Mouse (Mus musculus) kidney, postnatal 0 days (tissue): ENCODE data around the gene Klhl12. TPM values are rescaled to one million over a fixed set of nuclear protein-coding genes. Genes with fewer than 3 reads are reported as not detected.
"Not testable (repeated sequence)": the region's sequence is repeated elsewhere in the genome, so short reads cannot be mapped to it uniquely, and the experiment has no call there.

Experiments used
- ATAC-seq: fragments of 200-750 bp; cut with Nextera tagmentation; replicated peaks from 2 replicates; pipeline ENCODE4 v1.8.0; 2017; ENCODE audit warnings: low read depth, moderate number of reproducible peaks, moderate TSS enrichment, moderate library complexity; ENCODE audit not compliant: low FRiP score
- DNase-seq: peaks from one replicate; pipeline ENCODE4 v3.0.0-alpha.2; 2016; ENCODE audit warnings: low spot score
- H3K27ac ChIP-seq: fragments of 300-500 bp; sonication (generic); 2 replicates; pipeline ENCODE4 v1.5.1; 2014; ENCODE audit warnings: mild to moderate bottlenecking
- H3K27me3 ChIP-seq: fragments of 300-500 bp; sonication (generic); 2 replicates; pipeline ENCODE4 v1.6.1; 2014; ENCODE audit warnings: low read length, mixed read lengths; ENCODE audit not compliant: insufficient read depth
- H3K36me3 ChIP-seq: fragments of 300-500 bp; sonication (generic); 2 replicates; pipeline ENCODE4 v1.6.1; 2014; ENCODE audit warnings: low read length, mixed read lengths; ENCODE audit not compliant: insufficient read depth
- H3K4me1 ChIP-seq: fragments of 300-500 bp; sonication (generic); replicated peaks from 2 replicates; pipeline ENCODE4 v1.6.1; 2014; ENCODE audit warnings: antibody characterized with exemption, low read length, mixed read lengths; ENCODE audit not compliant: insufficient read depth
- H3K4me2 ChIP-seq: fragments of 300-500 bp; sonication (generic); 2 replicates; pipeline ENCODE4 v1.6.1; 2014; ENCODE audit warnings: mild to moderate bottlenecking, low read length, moderate library complexity, mixed read lengths
- H3K4me3 ChIP-seq: fragments of 300-500 bp; sonication (generic); replicated peaks from 2 replicates; pipeline ENCODE4 v1.5.1; 2014; ENCODE audit warnings: low read depth, low read length
- H3K9ac ChIP-seq: fragments of 300-500 bp; sonication (generic); 2 replicates; pipeline ENCODE4 v1.6.1; 2014; ENCODE audit warnings: low read depth, low read length
- H3K9me3 ChIP-seq: fragments of 300-500 bp; sonication (generic); replicated peaks from 2 replicates; pipeline ENCODE4 v1.6.1; 2016; ENCODE audit warnings: low read length, inconsistent platforms, mixed read lengths
- CTCF ChIP-seq: IDR thresholded peaks from 2 replicates; pipeline ENCODE4 v1.5.1; 2016; ENCODE audit warnings: antibody characterized with exemption, low read depth, mild to moderate bottlenecking, moderate library complexity
- WGBS: fragments of 180-500 bp; shearing (Covaris S2); extraction: QIAGEN DNeasy Blood & Tissue Kit; methylation state at CpG from one replicate; pipeline ENCODE4 v1.1.7; 2014; 5-methylcytosine and 5-hydroxymethylcytosine counted together
- polyA plus RNA-seq: library from polyadenylated mRNA; unstranded; fragments of >200 nt; fragmentation: Nextera tagmentation; extraction: Ambion mirVana; gene quantifications from 2 replicates; pipeline ENCODE4 v1.2.1, GENCODE M21; 2015

The Klhl12 gene
- polyA plus RNA-seq, 1 experiment from 2014 or later = 17.8 TPM

- 17% methylated on average over 4 of the region's 4 CpGs for WGBS
- no peak overlapping the region for H3K4me2 ChIP-seq
- peaks cover 17% of the 10 kb centered on the region for H3K4me1 ChIP-seq
- H3K27me3 ChIP-seq = no peaks in the 10 kb centered on the region
- no peaks in the 10 kb centered on the region for H3K36me3 ChIP-seq
- no peaks in the 10 kb centered on the region for H3K9me3 ChIP-seq
- H3K9ac ChIP-seq = no peak overlapping the region
- no peak overlapping the region for H3K4me3 ChIP-seq
- DNase-seq (peak; percentile 92), ATAC-seq (peak; percentile 33; the same call in 1 of the 2 replicates)
- no peak for TF ChIP-seq CTCF
- H3K27ac ChIP-seq = peak overlapping the region; percentile 72
Observed at GRCm38 (mm10) chr1:134516491-134517198, 61.3 kb downstream of the Klhl12 start.

DNA sequence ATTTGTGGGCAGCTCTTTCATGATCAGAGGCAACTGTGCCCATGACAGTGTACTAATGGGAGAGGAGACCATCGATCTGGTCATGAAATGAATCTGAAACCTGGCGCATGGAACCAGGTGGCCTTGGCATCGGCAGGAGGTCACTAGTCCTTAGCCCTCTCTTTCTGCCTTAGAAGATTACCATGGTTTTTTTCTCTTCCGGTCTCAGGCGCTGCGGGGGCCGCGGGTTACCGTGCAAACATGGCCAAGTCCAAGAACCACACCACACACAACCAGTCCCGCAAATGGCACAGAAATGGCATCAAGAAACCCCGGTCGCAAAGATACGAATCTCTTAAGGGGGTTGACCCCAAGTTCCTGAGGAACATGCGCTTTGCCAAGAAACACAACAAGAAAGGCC, 62.5 kb downstream of the Klhl12 start:
- H3K27ac ChIP-seq = not testable (repeated sequence)

GRCm38 (mm10) chr1:134518677-134519076, 63.3 kb downstream of the Klhl12 start:
- Histone ChIP-seq H3K4me1 (peaks cover 9% of the 10 kb centered on the region; the same call in 1 of the 2 replicates), H3K27ac (no peak overlapping the region), H3K9ac (no peak overlapping the region), H3K4me2 (no peak overlapping the region), H3K36me3 (no peaks in the 10 kb centered on the region), H3K27me3 (no peaks in the 10 kb centered on the region), H3K9me3 (no peaks in the 10 kb centered on the region), H3K4me3 (no peak overlapping the region)
- WGBS = 6% methylated on average over 7 of the region's 7 CpGs
- DNase-seq (peak; percentile 98), ATAC-seq (peak; percentile 77)
- TF ChIP-seq CTCF = peak; percentile 90

More for the DNA sequence above, 62.5 kb downstream of the Klhl12 start:
- H3K4me1 ChIP-seq = peaks cover 17% of the 10 kb centered on the region
- not testable (repeated sequence) for DNase-seq, H3K9me3 ChIP-seq, ATAC-seq, H3K27me3 ChIP-seq, H3K4me2 ChIP-seq, H3K36me3 ChIP-seq, H3K4me3 ChIP-seq, H3K9ac ChIP-seq
- 93% methylated on average over 14 of the region's 14 CpGs for WGBS

DNA sequence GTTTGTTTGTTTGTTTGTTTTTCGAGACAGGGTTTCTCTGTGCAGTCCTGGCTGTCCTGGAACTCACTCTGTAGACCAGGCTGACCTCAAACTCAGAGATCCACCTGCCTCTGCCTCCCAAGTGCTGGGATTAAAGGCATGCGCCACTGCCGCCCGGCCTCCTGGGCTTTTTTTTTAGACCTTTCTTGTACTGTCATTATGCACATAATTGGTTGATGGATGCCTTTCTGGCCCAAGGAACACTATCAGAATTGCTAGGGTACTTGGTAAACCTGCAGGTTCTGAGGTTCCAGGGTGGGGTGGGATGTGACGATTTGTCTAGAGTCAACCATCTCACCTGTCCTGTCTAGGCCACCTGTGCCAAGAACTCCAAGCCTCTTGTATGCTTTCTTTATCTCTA, 63.9 kb downstream of the Klhl12 start:
- WGBS = 92% methylated on average over 5 of the region's 5 CpGs
- not testable (repeated sequence) for H3K4me3 ChIP-seq, DNase-seq, H3K27ac ChIP-seq, ATAC-seq, H3K9ac ChIP-seq, H3K4me2 ChIP-seq, H3K4me1 ChIP-seq, H3K36me3 ChIP-seq, H3K27me3 ChIP-seq, H3K9me3 ChIP-seq

DNA sequence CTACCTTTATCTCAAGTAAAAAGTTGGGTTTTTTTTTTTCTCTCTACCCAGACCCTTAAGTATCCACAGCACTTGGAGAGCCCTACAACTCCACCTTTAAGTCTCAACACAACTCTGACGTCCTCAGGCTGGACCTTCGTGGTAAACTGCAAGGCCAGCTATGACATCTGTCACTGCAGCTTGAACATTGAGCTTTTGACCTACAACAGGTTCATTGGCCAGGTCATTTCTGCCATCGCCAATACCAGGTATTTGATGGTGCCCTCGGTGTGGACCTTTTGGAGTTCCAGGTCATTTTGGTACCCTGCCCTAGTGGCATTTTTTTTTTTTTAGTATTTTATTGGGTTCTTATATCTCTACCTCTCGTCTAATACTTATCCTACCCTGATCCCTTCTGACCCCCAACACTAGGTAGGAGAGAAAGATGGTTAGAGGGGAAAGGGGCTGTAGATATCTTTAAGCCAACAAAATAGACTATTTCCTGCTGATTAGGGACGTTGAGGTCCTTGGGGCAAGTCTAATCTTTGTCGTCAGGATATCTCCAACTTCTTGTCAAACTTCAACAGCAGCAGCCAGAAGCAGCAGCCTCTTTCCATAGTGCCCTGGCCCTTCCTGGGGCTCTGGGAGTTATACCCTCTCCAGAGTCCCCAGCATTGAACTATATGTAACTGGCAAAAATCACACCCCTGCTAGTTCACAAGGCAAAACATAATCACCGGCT, 64.8 kb downstream of the Klhl12 start:
- Histone ChIP-seq H3K9ac (no peak overlapping the region), H3K27ac (no peak overlapping the region), H3K4me2 (no peak overlapping the region), H3K36me3 (no peaks in the 10 kb centered on the region), H3K4me3 (no peak overlapping the region), H3K27me3 (no peaks in the 10 kb centered on the region), H3K9me3 (no peaks in the 10 kb centered on the region), H3K4me1 (peaks cover 8% of the 10 kb centered on the region; the same call in 1 of the 2 replicates)
- ATAC-seq = no peak
- DNase-seq = no peak
- no peak for TF ChIP-seq CTCF
- WGBS = 81% methylated on average over 8 of the region's 8 CpGs

GRCm38 (mm10) chr1:134521163-134521562, 65.8 kb downstream of the Klhl12 start:
- 80% methylated on average over 7 of the region's 7 CpGs for WGBS
- TF ChIP-seq CTCF = no peak
- Histone ChIP-seq H3K9ac (no peak overlapping the region), H3K27ac (no peak overlapping the region), H3K36me3 (no peaks in the 10 kb centered on the region), H3K4me2 (no peak overlapping the region), H3K27me3 (no peaks in the 10 kb centered on the region), H3K4me1 (peaks cover 3% of the 10 kb centered on the region; the same call in 1 of the 2 replicates), H3K4me3 (no peak overlapping the region), H3K9me3 (no peaks in the 10 kb centered on the region)
- no peak for DNase-seq
- no peak for ATAC-seq
